Mouse (Mus musculus): ENCODE results near the gene Pum1. TPM values are rescaled to one million over a fixed set of nuclear protein-coding genes. Genes with fewer than 3 reads are reported as not detected.

Gene Pum1
- polyA plus RNA-seq, 1 experiment = 28.2 TPM

GRCm38 (mm10) chr4:130799582-130799981 lies 136.5 kb downstream of the Pum1 start:
- TF ChIP-seq CEBPB (IDR thresholded peaks at IDR 0.05; ENCODE audit: insufficient read depth, poor library complexity, severe bottlenecking) (no peak), E2F4 (IDR thresholded peaks at IDR 0.05; ENCODE audit: insufficient read depth) (no peak), POLR2AphosphoS2 (IDR thresholded peaks at IDR 0.05; ENCODE audit: insufficient read length, low read depth) (no peak)
- no peaks in the 10 kb centered on the region for H3K27me3 ChIP-seq (ENCODE audit: control insufficient read depth, insufficient read depth, insufficient read length)
- H3K36me3 ChIP-seq (ENCODE audit: control insufficient read depth, insufficient read depth) = no peaks in the 10 kb centered on the region
- H3ac ChIP-seq (ENCODE audit: control insufficient read depth, insufficient read length) = no peak overlapping the region
- no peak overlapping the region for H3K4me3 ChIP-seq
- no peak overlapping the region for H3K4me2 ChIP-seq (ENCODE audit: low read depth)
- H3K79me2 ChIP-seq (ENCODE audit: control insufficient read depth, insufficient read depth) = no peaks in the 10 kb centered on the region

DNA sequence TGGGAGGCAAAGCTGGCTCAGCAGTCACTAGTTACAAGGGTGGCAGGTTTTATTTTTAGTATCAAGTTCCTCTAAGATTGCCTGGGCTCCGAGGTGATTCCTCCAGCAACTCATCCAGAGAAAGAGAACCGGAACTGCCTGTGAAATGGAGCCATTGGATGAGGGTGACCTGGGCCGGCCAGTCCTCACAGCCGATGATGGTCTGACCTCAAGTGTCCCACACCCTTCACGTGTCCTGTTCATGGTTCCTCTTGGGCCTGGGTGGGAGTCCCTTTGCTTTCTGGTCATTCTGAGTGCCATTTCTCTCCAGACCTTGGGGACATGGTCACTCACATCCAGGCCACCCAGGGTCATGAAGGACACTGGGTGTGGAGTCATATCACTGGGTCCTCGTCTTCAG lies 137.0 kb downstream of the Pum1 start:
- TF ChIP-seq MYOG (IDR thresholded peaks at IDR 0.05; ENCODE audit: control insufficient read depth in 1 of 3, insufficient read depth in 1 of 3, insufficient read length in 2 of 3, low read depth in 2 of 3) = no peak
- TF ChIP-seq POLR2A (IDR thresholded peaks at IDR 0.05; ENCODE audit: insufficient read length, low read depth) = no peak
- no peak for TF ChIP-seq POLR2AphosphoS2 (IDR thresholded peaks at IDR 0.05; ENCODE audit: insufficient read length, low read depth)
- no peak for TF ChIP-seq CEBPB (IDR thresholded peaks at IDR 0.05; ENCODE audit: insufficient read depth, poor library complexity, severe bottlenecking)
- Histone ChIP-seq H3K27me3 (ENCODE audit: control insufficient read depth, insufficient read depth, insufficient read length) (no peaks in the 10 kb centered on the region), H3K4me3 (no peak overlapping the region), H3K79me2 (ENCODE audit: control insufficient read depth, insufficient read depth) (no peaks in the 10 kb centered on the region), H3K36me3 (ENCODE audit: control insufficient read depth, insufficient read depth) (no peaks in the 10 kb centered on the region), H3K4me2 (ENCODE audit: low read depth) (no peak overlapping the region), H3ac (ENCODE audit: control insufficient read depth, insufficient read length) (no peak overlapping the region)

GRCm38 (mm10) chr4:130801198-130801597 lies 138.1 kb downstream of the Pum1 start:
- no peaks in the 10 kb centered on the region for H3K36me3 ChIP-seq (ENCODE audit: control insufficient read depth, insufficient read depth)
- H3K4me3 ChIP-seq = no peak overlapping the region
- H3K27me3 ChIP-seq (ENCODE audit: control insufficient read depth, insufficient read depth, insufficient read length) = no peaks in the 10 kb centered on the region
- H3K4me2 ChIP-seq (ENCODE audit: low read depth) = no peak overlapping the region
- H3K79me2 ChIP-seq (ENCODE audit: control insufficient read depth, insufficient read depth) = no peaks in the 10 kb centered on the region
- TF ChIP-seq MAX (IDR thresholded peaks at IDR 0.05; ENCODE audit: low read depth) (no peak), USF1 (IDR thresholded peaks at IDR 0.05; ENCODE audit: low read depth) (no peak), SRF (IDR thresholded peaks at IDR 0.05; ENCODE audit: control insufficient read depth, insufficient read length, low read depth) (no peak), MYOD1 (IDR thresholded peaks at IDR 0.05; ENCODE audit: control insufficient read depth in 1 of 3, insufficient read length in 2 of 3, low read depth in 2 of 3) (no peak), POLR2AphosphoS2 (IDR thresholded peaks at IDR 0.05; ENCODE audit: insufficient read length, low read depth) (no peak), TCF12 (IDR thresholded peaks at IDR 0.05; ENCODE audit: insufficient read depth, poor library complexity, severe bottlenecking) (no peak)
- H3ac ChIP-seq (ENCODE audit: control insufficient read depth, insufficient read length) = no peak overlapping the region

DNA sequence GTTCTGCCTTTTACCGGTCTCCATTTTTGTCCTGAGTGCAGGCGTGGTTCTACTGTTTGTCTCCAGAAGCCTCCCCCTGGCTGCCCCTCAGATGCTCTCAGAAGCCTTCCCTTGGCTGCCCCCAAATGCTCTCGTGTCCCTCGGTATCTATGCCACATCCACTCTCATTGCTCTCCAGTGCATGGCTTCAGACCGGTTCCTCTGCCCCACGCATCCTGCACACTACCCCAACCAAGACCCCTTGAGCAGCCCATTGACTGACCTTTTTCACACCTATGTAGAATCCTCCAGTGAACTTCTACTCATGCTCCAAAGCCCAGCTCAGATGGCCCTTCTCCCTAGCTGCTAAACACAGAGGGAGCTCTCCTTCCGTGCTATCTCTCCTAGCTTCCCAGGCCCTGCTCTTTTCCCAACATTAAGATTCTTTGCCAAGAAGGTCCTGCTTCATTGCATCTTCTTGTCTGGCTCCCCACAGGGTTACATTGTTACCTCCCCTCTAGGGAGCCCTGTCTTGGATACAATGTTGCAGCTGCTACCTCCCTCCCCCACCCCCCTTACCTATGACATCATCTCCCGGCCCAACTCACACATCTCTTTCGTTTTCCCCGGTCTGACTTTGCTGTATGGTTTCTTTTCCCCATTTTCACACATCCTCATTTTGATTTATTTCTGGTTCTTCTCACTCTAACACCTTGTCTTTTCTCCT lies 138.7 kb downstream of the Pum1 start:
- TF ChIP-seq MYOG (IDR thresholded peaks at IDR 0.05; ENCODE audit: control insufficient read depth in 1 of 3, insufficient read depth in 1 of 3, insufficient read length in 2 of 3, low read depth in 2 of 3) (no peak), MYOD1 (IDR thresholded peaks at IDR 0.05; ENCODE audit: control insufficient read depth in 1 of 3, insufficient read length in 2 of 3, low read depth in 2 of 3) (peak in 2 of 3 experiments; percentile 59 to 66), POLR2A (IDR thresholded peaks at IDR 0.05; ENCODE audit: insufficient read length, low read depth) (no peak)
- Histone ChIP-seq H3K79me2 (ENCODE audit: control insufficient read depth, insufficient read depth) (no peaks in the 10 kb centered on the region), H3K4me2 (ENCODE audit: low read depth) (peak overlapping the region; percentile 61), H3ac (ENCODE audit: control insufficient read depth, insufficient read length) (no peak overlapping the region), H3K36me3 (ENCODE audit: control insufficient read depth, insufficient read depth) (no peaks in the 10 kb centered on the region), H3K4me3 (no peak overlapping the region), H3K27me3 (ENCODE audit: control insufficient read depth, insufficient read depth, insufficient read length) (no peaks in the 10 kb centered on the region)

GRCm38 (mm10) chr4:130803591-130803990 lies 140.5 kb downstream of the Pum1 start:
- Histone ChIP-seq H3K36me3 (ENCODE audit: control insufficient read depth, insufficient read depth) (no peaks in the 10 kb centered on the region), H3K27me3 (ENCODE audit: control insufficient read depth, insufficient read depth, insufficient read length) (no peaks in the 10 kb centered on the region), H3K4me3 (no peak overlapping the region), H3K79me2 (ENCODE audit: control insufficient read depth, insufficient read depth) (no peaks in the 10 kb centered on the region), H3ac (ENCODE audit: control insufficient read depth, insufficient read length) (no peak overlapping the region), H3K4me2 (ENCODE audit: low read depth) (no peak overlapping the region)
- TF ChIP-seq SRF (IDR thresholded peaks at IDR 0.05; ENCODE audit: control insufficient read depth, insufficient read length, low read depth) = no peak
- no peak for TF ChIP-seq MYOD1 (IDR thresholded peaks at IDR 0.05; ENCODE audit: control insufficient read depth in 1 of 3, insufficient read length in 2 of 3, low read depth in 2 of 3)
- TF ChIP-seq MAX (IDR thresholded peaks at IDR 0.05; ENCODE audit: low read depth) = no peak
- no peak for TF ChIP-seq MYOG (IDR thresholded peaks at IDR 0.05; ENCODE audit: control insufficient read depth in 1 of 3, insufficient read depth in 1 of 3, insufficient read length in 2 of 3, low read depth in 2 of 3)
- no peak for TF ChIP-seq POLR2A (IDR thresholded peaks at IDR 0.05; ENCODE audit: insufficient read length, low read depth)
- no peak for TF ChIP-seq TCF12 (IDR thresholded peaks at IDR 0.05; ENCODE audit: insufficient read depth, poor library complexity, severe bottlenecking)
- TF ChIP-seq POLR2AphosphoS2 (IDR thresholded peaks at IDR 0.05; ENCODE audit: insufficient read length, low read depth) = no peak
- no peak for TF ChIP-seq E2F4 (IDR thresholded peaks at IDR 0.05; ENCODE audit: insufficient read depth)
- no peak for TF ChIP-seq TCF3 (IDR thresholded peaks at IDR 0.05; ENCODE audit: insufficient read length, low read depth)
- no peak for TF ChIP-seq CEBPB (IDR thresholded peaks at IDR 0.05; ENCODE audit: insufficient read depth, poor library complexity, severe bottlenecking)
- no peak for TF ChIP-seq REST (IDR thresholded peaks at IDR 0.05; ENCODE audit: insufficient read depth, insufficient read length)
- TF ChIP-seq USF1 (IDR thresholded peaks at IDR 0.05; ENCODE audit: low read depth) = no peak
